Mouse (Mus musculus): Measurements from ENCODE around the gene Fam71e2.

The Fam71e2 gene

DNA sequence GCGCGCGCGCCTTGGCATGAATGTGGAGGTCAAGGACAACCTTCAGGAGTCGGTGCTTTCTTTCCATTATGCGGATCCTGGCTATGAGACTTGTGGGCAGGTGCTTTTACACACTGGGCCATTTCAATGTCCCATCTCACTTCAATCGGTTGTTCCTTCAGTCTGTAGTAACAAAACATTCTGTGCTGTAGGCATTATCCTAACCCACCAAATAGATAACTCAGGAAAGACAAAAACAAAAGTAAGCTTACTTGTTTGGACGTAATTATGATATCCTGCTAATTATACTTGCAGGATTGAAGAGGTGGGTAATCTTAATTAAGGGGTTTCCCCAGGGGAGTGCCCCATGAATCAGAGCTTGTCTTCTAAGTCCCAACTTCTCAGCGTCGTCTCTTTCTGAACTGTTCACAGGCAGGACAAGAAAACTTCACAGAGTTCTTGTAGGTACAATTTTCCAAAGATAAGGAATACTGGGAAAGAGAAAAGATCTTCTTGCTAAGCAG lies 32.0 kb downstream of the Fam71e2 start:
- DNase-seq (ENCODE audit: low read depth), result no peak

DNA sequence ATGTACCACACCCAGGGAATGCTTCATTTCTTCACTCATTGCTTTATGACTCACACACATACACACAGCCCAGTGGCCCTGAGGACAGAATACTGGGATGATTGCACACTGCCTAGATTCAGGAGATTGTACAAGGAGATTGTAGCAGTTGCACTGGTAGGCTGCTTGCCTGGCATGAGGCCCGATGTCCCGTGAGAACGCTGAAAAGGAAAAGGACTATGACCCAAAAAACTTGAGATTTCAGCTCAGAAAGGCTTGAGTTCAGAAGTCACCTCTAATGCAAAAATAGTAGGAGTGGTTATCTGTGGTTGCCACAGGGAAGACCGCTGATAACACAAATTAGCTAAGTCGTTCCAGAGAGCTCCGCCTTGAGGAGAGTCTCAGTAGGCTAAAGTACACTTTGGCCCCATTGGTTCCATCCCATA lies 38.1 kb downstream of the Fam71e2 start:
- no peak for DNase-seq (ENCODE audit: low read depth)

DNA sequence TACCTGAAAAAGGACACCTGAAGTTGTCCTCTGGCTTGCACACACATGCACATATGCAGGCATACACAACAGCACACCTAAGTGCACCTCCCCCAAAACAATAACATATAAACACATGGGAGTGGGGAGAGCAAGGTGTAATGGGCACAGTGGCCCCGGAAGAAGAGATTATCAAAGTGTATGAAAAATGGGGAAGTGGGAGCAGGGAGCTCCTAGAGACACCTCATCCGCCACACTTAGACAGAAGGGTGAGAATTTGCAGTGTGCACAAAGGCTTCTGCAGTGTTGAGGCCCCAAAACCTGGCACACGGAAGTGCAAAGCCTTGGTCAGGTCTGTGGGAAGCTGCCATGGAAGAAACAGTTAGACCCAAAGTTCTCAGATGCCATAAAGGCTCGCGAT lies 40.0 kb downstream of the Fam71e2 start:
- DNase-seq (ENCODE audit: low read depth), result no peak

DNA sequence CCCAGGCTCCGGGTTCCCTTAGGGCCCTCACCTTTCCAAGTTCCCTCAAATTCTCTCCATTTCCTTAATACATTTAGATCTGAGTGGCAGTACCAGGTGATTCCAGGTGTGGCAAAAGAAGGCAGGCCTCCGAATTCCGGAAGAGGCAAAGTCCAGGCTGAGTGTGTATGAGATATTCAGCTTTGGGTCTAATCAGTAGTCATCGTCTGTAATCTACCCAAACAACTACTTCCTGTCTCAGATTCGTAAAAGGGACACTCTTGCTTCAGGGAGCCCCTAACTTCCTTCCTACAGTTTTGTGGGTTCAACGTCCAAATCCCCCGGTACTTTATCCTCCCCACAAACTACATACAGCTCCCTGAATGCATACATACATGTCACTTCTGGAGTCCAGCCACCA lies 45.9 kb downstream of the Fam71e2 start, which contains the start of gene Tmem150b:
Gene Tmem150b (minus strand): TSS at position 81 of the 400 bp plus-strand sequence.
- no peak for DNase-seq (ENCODE audit: low read depth)

DNA sequence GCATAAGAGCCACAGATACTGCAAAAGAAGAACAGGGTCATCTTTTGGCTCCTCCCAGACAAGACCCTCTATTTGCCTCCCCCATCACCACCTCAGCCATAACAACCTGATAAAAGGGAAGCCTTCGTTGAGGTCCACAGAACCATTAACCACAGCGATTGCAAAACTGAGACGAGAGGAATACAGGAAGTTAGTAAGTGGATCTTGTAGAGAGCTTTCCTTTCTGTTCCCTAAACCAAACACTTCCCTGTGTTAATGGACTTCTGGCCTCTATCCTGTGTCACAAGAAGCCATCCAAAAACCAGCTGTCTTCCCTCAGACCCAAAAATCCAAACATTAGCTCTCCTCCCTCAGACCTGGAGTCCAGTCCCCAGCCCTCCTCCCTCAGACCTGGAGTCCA lies 46.7 kb downstream of the Fam71e2 start:
- no peak for DNase-seq (ENCODE audit: low read depth)

DNA sequence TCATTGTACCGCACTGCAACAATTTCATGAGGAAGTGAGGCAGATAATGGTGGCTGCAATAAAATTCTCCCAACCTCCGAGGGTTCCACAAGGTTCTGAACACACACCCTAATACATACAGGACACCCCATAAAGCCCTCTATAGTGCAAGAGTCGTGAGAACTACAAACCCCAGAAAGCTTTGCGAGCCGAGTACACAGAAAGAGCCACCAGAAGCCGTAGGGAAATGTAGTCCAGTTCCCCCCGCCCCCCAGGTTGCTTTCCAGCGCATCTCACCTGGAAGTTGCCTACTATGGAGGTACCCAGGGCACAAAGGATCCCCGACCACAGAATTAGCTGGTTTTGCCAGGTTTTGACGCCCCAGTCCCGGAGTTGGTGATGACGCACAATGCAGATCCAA lies 47.6 kb downstream of the Fam71e2 start:
- DNase-seq (ENCODE audit: low read depth), result no peak

DNA sequence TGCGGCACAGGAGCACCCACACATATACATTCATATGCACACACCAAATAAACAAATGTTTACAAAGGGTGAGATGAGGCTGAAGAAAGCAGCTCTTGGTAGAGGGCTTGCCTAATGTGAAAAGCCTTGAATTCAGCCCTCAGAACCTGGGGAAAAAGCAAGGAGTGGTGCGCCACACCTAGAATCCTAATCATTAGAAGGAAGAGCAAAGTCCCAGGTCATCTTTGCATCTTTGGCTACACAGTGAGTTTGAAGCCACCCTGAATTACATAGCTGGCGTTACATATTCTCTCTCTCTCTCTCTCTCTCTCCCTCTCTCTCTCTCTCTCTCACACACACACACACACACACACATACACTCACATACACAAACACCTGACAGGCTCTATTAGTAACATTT lies 51.8 kb downstream of the Fam71e2 start:
- DNase-seq (ENCODE audit: low read depth), result no peak

DNA sequence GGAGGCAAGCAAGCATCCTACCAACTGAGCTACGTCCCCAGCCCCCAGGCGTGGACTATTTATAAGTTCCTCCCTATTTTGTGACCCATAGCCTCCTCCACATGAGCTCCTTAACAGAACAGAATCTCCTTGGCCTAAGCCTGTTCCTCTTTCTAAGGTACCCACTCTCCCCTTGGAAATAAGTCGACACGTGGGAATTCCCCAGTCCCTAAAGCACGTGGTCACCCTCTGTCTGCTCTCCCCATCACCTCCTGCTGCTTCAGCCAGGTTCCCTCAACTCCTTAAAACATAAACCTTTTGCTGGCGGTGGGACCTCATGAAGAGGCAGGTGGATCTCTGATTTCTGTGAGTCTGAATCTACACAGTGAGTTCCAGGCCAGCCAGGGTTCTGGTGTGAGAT lies 54.1 kb downstream of the Fam71e2 start:
- DNase-seq (ENCODE audit: low read depth), result no peak

DNA sequence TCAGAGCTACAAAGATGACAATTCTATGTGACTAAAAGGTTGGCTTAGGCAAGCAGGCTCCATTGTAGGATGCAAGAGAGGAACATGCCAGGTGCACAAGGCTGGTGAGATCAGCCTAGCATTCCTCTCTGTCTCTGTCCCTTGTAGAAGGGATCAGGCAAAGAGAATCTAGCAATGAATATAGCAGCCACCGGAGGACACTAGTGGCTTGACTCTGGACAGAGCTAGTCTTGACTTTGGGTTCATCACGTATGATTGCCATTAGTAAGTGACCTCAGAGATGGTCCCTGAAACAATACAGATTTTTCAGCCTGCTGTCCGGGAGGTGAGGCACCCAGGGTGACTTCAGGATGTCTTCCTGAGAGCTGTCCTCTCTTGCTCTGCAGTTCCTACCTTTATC lies 58.5 kb downstream of the Fam71e2 start:
- no peak for DNase-seq (ENCODE audit: low read depth)

DNA sequence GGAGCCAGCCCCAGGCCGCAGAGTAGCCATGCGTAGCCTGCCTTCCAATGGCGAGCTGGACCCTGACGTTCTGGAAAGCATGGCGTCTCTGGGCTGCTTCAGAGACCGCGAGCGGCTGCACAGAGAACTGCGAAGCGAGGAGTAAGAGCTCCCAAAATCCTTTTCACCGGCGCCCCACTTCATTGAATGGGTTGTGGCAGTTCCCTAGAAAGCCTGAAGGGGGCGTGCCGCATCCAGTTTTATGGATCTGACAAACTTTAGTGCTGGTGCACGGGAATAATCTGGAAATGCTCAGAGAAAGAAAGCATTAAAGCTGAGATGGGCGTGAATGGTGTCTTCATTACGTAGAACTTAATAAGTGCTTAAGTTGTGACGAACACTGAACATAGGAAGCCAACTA lies 66.0 kb downstream of the Fam71e2 start:
- no peak for DNase-seq (ENCODE audit: low read depth)

All from fibroblast of lung, adult 2 months (primary cell).